20 mouse cellular contexts compared by ENCODE assay signal in the genomic region with DNA sequence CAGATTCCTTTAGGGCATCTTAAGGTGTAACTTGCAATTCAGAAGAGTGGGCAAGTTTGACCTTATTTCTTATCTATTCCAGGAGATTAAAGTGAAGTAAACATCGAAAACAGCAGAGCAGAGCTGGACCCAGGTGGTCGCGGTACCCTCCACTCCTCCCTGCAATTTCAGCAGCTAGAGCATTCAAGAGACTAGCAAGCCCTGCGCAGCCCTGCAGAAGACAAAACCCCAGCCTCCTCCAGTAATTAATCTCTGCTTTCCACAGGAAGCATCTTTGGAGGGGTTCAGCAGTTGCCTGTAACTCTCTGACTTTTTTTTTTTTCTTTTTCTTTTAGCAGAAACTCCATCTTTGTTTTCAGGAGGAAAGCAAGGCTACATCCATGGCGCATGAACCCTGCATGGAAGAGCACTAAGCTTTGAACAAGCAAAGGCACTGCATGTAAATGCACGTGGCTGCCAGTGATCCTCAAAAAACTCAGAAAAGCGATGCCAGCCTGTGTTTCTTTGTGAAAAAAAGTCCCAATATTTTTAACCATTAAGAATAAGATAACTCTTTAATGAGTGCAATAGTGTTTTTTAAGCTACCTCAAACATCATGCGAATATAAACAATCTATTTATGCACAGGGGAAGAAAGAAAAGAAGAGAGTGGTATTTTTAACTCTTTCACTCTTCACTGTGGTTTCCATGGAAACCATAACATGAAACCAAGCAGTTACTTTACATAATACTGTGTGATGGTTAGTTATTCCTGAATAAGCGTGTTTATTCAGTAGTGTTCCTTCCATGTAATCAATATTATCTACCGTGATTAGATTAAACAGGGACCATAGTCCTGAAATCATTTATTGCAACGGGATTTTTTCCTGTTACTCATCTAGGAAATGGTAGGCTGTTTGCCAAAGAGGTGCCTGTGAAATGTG.
DNase-seq lines count a peak whose midpoint lies in the region; ATAC-seq lines count a peak whose summit lies in the region.
"Had no signal": no experiment of that assay in that cellular context is flagged by ENCODE, and none has a peak within 500 bp of the region (broad histone marks: within the 10 kb centered on the region; RNA-seq: fewer than 3 reads in every experiment).

No protein-coding gene starts in this region.

- no peak overlapping the region for H3K27ac ChIP-seq in forebrain, embryonic 15.5 days (replicated peaks)
- no peak overlapping the region for H3K27ac ChIP-seq in forebrain, embryonic 11.5 days (ENCODE audit: low read depth, low read length)
- no peak overlapping the region for H3K27ac ChIP-seq in midbrain, embryonic 12.5 days (replicated peaks)
- H3K27ac ChIP-seq in midbrain, embryonic 10.5 days (replicated peaks): no peak overlapping the region
- no peak overlapping the region for H3K27ac ChIP-seq in neural tube, embryonic 14.5 days (ENCODE audit: low read depth, low read length)
- H3K27ac ChIP-seq: limb, embryonic 15.5 days; liver, embryonic 15.5 days; macrophage had no signal

- H3K9ac ChIP-seq in forebrain, embryonic 15.5 days (replicated peaks): no peak overlapping the region
- H3K9ac ChIP-seq in forebrain, embryonic 11.5 days (ENCODE audit: low read length): no peak overlapping the region
- no peak overlapping the region for H3K9ac ChIP-seq in midbrain, embryonic 12.5 days (replicated peaks)
- H3K9ac ChIP-seq in neural tube, embryonic 14.5 days (replicated peaks; ENCODE audit: low read depth, low read length): no peak overlapping the region
- H3K9ac ChIP-seq: limb, embryonic 15.5 days; liver, embryonic 15.5 days had no signal

- no peaks in the 10 kb centered on the region for H3K36me3 ChIP-seq in forebrain, embryonic 15.5 days
- H3K36me3 ChIP-seq in forebrain, embryonic 11.5 days (ENCODE audit: control insufficient read depth, insufficient read depth, low read length): no peaks in the 10 kb centered on the region
- no peaks in the 10 kb centered on the region for H3K36me3 ChIP-seq in midbrain, embryonic 12.5 days
- H3K36me3 ChIP-seq in midbrain, embryonic 10.5 days: no peaks in the 10 kb centered on the region
- H3K36me3 ChIP-seq in neural tube, embryonic 14.5 days (ENCODE audit: control insufficient read depth, insufficient read depth, low read length): no peaks in the 10 kb centered on the region
- H3K36me3 ChIP-seq: limb, embryonic 15.5 days; liver, embryonic 15.5 days had no signal

- peak; percentile 38; the same call in 1 of the 2 replicates for ATAC-seq in forebrain, embryonic 15.5 days (replicated peaks)
- no peak for ATAC-seq in forebrain, embryonic 11.5 days (replicated peaks; ENCODE audit: low FRiP score)
- 0 out of 2 replicates have a peak, but pooled peaks have one; percentile 54 for ATAC-seq in midbrain, embryonic 12.5 days (ENCODE audit: low FRiP score, low read depth)
- peak; percentile 56; the same call in 1 of the 2 replicates for ATAC-seq in neural tube, embryonic 14.5 days (ENCODE audit: low read depth)

- WGBS in forebrain, embryonic 15.5 days: 34% methylated on average over 11 of the region's 11 CpGs
- 59% methylated on average over 11 of the region's 11 CpGs for WGBS in forebrain, embryonic 11.5 days
- 48% methylated on average over 11 of the region's 11 CpGs for whole genome bisulfite sequencing in midbrain, embryonic 12.5 days
- WGBS in midbrain, embryonic 10.5 days: 68% methylated on average over 11 of the region's 11 CpGs
- WGBS in neural tube, embryonic 14.5 days: 27% methylated on average over 11 of the region's 11 CpGs

- H3K9me3 ChIP-seq in forebrain, embryonic 15.5 days: no peaks in the 10 kb centered on the region
- no peaks in the 10 kb centered on the region for H3K9me3 ChIP-seq in forebrain, embryonic 11.5 days (ENCODE audit: control insufficient read depth, low read length)
- no peaks in the 10 kb centered on the region for H3K9me3 ChIP-seq in midbrain, embryonic 12.5 days
- no peaks in the 10 kb centered on the region for H3K9me3 ChIP-seq in midbrain, embryonic 10.5 days (replicated peaks)
- H3K9me3 ChIP-seq in neural tube, embryonic 14.5 days (ENCODE audit: control insufficient read depth, low read length): no peaks in the 10 kb centered on the region
- H3K9me3 ChIP-seq: limb, embryonic 15.5 days; liver, embryonic 15.5 days had no signal

- H3K27me3 ChIP-seq in forebrain, embryonic 15.5 days: no peaks in the 10 kb centered on the region
- no peaks in the 10 kb centered on the region for H3K27me3 ChIP-seq in forebrain, embryonic 11.5 days (ENCODE audit: control insufficient read depth, insufficient read depth, low read length)
- no peaks in the 10 kb centered on the region; the same call in 1 of the 2 replicates for H3K27me3 ChIP-seq in midbrain, embryonic 12.5 days
- H3K27me3 ChIP-seq in midbrain, embryonic 10.5 days (ENCODE audit: low read depth, poor library complexity, severe bottlenecking): no peaks in the 10 kb centered on the region
- H3K27me3 ChIP-seq in neural tube, embryonic 14.5 days (ENCODE audit: control insufficient read depth, insufficient read depth, low read length): no peaks in the 10 kb centered on the region
- H3K27me3 ChIP-seq: limb, embryonic 15.5 days; liver, embryonic 15.5 days had no signal

- H3K4me1 ChIP-seq in forebrain, embryonic 15.5 days: peaks cover 8% of the 10 kb centered on the region; the same call in 1 of the 2 replicates
- H3K4me1 ChIP-seq in forebrain, embryonic 11.5 days (replicated peaks; ENCODE audit: control insufficient read depth, insufficient read depth, low read length): no peaks in the 10 kb centered on the region
- peaks cover 6% of the 10 kb centered on the region; the same call in 1 of the 2 replicates for H3K4me1 ChIP-seq in midbrain, embryonic 12.5 days
- H3K4me1 ChIP-seq in midbrain, embryonic 10.5 days: peaks cover 13% of the 10 kb centered on the region
- H3K4me1 ChIP-seq in neural tube, embryonic 14.5 days (ENCODE audit: control insufficient read depth, insufficient read depth, low read length): no peaks in the 10 kb centered on the region
- H3K4me1 ChIP-seq: limb, embryonic 15.5 days; liver, embryonic 15.5 days had no signal

- DNase-seq in forebrain, embryonic 11.5 days (ENCODE audit: low spot score): no peak
- no peak for DNase-seq in midbrain, embryonic 10.5 days (ENCODE audit: low spot score)
- peak; percentile 18 for DNase-seq in embryo, embryonic 10.5 days (ENCODE audit: low spot score)
- DNase-seq in left cerebral cortex, adult 8-10 months (ENCODE audit: low spot score in 2 of 2): no peak
- DNase-seq: adrenal gland, postnatal 36 days; cerebellum, adult 18-20 months; cerebellum, postnatal 25 days; heart, postnatal 10 days; kidney, adult 2 months; kidney, postnatal 10 days; layer of hippocampus, postnatal 36 days; right cerebral cortex, postnatal 14 days; thymus, postnatal 4 days had no signal

- H3K4me2 ChIP-seq in forebrain, embryonic 15.5 days (replicated peaks): no peak overlapping the region
- H3K4me2 ChIP-seq in forebrain, embryonic 11.5 days (ENCODE audit: low read depth, low read length, severe bottlenecking): no peak overlapping the region
- H3K4me2 ChIP-seq in midbrain, embryonic 12.5 days (replicated peaks): no peak overlapping the region
- no peak overlapping the region for H3K4me2 ChIP-seq in neural tube, embryonic 14.5 days (ENCODE audit: low read depth, low read length)
- H3K4me2 ChIP-seq: heart, embryonic 11.5 days; limb, embryonic 15.5 days; liver, embryonic 15.5 days had no signal

- no peak overlapping the region for H3K4me3 ChIP-seq in forebrain, embryonic 15.5 days
- no peak overlapping the region for H3K4me3 ChIP-seq in forebrain, embryonic 11.5 days (ENCODE audit: low read depth, low read length)
- no peak overlapping the region for H3K4me3 ChIP-seq in midbrain, embryonic 12.5 days
- H3K4me3 ChIP-seq in midbrain, embryonic 10.5 days: no peak overlapping the region
- H3K4me3 ChIP-seq in neural tube, embryonic 14.5 days (ENCODE audit: low read depth, low read length): no peak overlapping the region
- H3K4me3 ChIP-seq: limb, embryonic 15.5 days; liver, embryonic 15.5 days had no signal
